Comparison of ENCODE assay signal across 11 mouse cellular contexts in the genomic region with DNA sequence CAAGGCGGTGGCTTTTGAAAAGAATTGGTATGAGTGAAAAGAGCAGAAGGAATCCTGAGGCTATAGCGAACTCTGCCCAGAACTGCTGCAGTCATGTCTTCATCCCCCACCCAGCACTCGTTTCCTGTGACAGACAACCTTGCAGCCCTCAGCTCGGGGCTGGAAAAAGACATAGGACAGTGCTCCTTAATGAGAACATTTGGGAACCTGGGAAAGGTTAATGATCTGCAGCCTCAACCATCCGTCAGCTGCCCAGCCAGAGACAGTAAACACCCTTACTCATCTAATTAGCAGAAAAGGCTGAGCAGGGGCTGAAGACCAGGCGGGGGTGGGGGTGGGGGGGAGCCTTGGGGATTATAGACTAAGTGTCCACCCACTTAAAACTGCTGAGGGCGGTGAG.
"Had no signal": no experiment of that assay in that cellular context is flagged by ENCODE, and none has a peak within 500 bp of the region (broad histone marks: within the 10 kb centered on the region; RNA-seq: fewer than 3 reads in every experiment).

No protein-coding gene starts in this region.

- H3K27me3 ChIP-seq: limb, embryonic 13.5 days; neural tube, embryonic 12.5 days; stomach, embryonic 15.5 days had no signal

- ATAC-seq: hindbrain, embryonic 16.5 days had no signal

- H3K4me1 ChIP-seq: limb, embryonic 13.5 days; neural tube, embryonic 12.5 days; stomach, embryonic 15.5 days had no signal

- H3K27ac ChIP-seq: limb, embryonic 13.5 days; liver, embryonic 14.5 days; neural tube, embryonic 12.5 days; stomach, embryonic 15.5 days had no signal

- H3K9ac ChIP-seq: limb, embryonic 13.5 days; liver, embryonic 14.5 days; neural tube, embryonic 12.5 days; stomach, embryonic 15.5 days had no signal

- DNase-seq: kidney, adult 18-20 months; left cerebral cortex, postnatal 4 days; lung, adult 18-20 months; right cerebral cortex, postnatal 14 days; thymus, adult 2 months; thymus, postnatal 25 days had no signal

- H3K9me3 ChIP-seq: limb, embryonic 13.5 days; neural tube, embryonic 12.5 days; stomach, embryonic 15.5 days had no signal

- H3K36me3 ChIP-seq: limb, embryonic 13.5 days; neural tube, embryonic 12.5 days; stomach, embryonic 15.5 days had no signal

- H3K4me2 ChIP-seq: limb, embryonic 13.5 days; neural tube, embryonic 12.5 days; stomach, embryonic 15.5 days had no signal

- H3K4me3 ChIP-seq: limb, embryonic 13.5 days; neural tube, embryonic 12.5 days; stomach, embryonic 15.5 days had no signal
